8 mouse cellular contexts compared by ENCODE assay signal in the genomic region with DNA sequence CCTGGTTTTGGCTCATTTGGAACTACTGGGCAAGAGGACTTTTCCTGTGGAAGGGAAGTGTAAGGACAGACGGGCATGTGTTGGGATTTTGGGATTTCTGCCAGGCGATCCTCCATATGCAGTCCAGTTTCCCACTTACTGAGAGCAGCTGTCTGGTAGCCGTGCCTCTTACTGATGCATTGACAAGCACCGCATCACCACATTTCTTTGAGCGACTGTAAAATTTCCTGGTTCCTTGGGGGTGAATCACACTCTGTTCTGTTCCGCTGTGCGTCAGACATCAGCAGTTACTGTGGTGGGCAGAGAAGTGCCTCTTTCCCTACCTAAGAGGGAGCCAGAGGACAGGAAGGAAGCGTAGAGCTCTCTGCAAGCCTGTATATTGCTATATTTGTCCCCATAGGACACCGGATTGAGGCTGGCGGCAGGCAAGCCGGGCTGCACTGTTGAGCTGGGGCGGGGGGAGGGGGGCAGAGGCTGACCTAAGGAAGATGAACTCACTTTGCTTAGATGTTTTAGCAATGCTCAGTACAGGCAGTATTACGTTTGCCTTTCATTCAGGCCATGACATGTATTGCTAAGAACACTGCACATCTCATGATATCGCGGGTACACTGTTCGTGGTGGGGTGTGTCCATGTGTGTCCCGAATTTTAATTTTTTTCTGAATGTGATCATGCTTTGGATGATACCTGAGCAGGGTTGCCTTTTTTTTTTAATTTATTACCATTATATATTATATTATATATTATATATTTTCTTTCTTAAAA. TPM values are rescaled to one million over a fixed set of nuclear protein-coding genes. Genes with fewer than 3 reads are reported as not detected.
DNase-seq lines count a peak whose midpoint lies in the region; ATAC-seq and TF ChIP-seq lines count a peak whose summit lies in the region.

No protein-coding gene starts in this region.

- peaks cover 19% of the 10 kb centered on the region for H3K36me3 ChIP-seq in kidney, postnatal 0 days (ENCODE audit: insufficient read depth, low read length)
- peaks cover 20% of the 10 kb centered on the region; the same call in 1 of the 2 replicates for H3K36me3 ChIP-seq in kidney, embryonic 14.5 days (ENCODE audit: control insufficient read depth, insufficient read depth, low read length)
- 0 out of 2 replicates have a peak, but pooled peaks cover 6% of the 10 kb centered on the region for H3K36me3 ChIP-seq in hindbrain, postnatal 0 days (ENCODE audit: insufficient read depth, low read length)
- no peaks in the 10 kb centered on the region for H3K36me3 ChIP-seq in neural tube, embryonic 15.5 days

- no peak overlapping the region for H3K9ac ChIP-seq in kidney, postnatal 0 days (ENCODE audit: low read depth, low read length)
- H3K9ac ChIP-seq in kidney, embryonic 14.5 days (ENCODE audit: low read depth, low read length) = no peak overlapping the region
- no peak overlapping the region for H3K9ac ChIP-seq in hindbrain, postnatal 0 days (replicated peaks; ENCODE audit: low read length)
- H3K9ac ChIP-seq in neural tube, embryonic 15.5 days (replicated peaks) = no peak overlapping the region

- TF ChIP-seq CTCF in kidney, postnatal 0 days (IDR thresholded peaks at IDR 0.05; ENCODE audit: low read depth) = peak; percentile 16; the same call in 1 of the 2 replicates
- TF ChIP-seq CTCF in hindbrain, postnatal 0 days (IDR thresholded peaks at IDR 0.05; ENCODE audit: low read depth) = peak; percentile 58

- no peak overlapping the region for H3K4me3 ChIP-seq in kidney, postnatal 0 days (replicated peaks; ENCODE audit: low read depth, low read length)
- H3K4me3 ChIP-seq in kidney, embryonic 14.5 days (ENCODE audit: low read length) = no peak overlapping the region
- no peak overlapping the region for H3K4me3 ChIP-seq in hindbrain, postnatal 0 days (ENCODE audit: low read length)
- no peak overlapping the region for H3K4me3 ChIP-seq in neural tube, embryonic 15.5 days (replicated peaks)

- no peak overlapping the region for H3K4me2 ChIP-seq in kidney, postnatal 0 days (ENCODE audit: low read length)
- H3K4me2 ChIP-seq in kidney, embryonic 14.5 days (replicated peaks; ENCODE audit: low read depth, low read length) = no peak overlapping the region
- 0 out of 2 replicates have a peak overlapping the region, but pooled peaks have one; percentile 11 for H3K4me2 ChIP-seq in hindbrain, postnatal 0 days (ENCODE audit: low read depth, low read length)
- H3K4me2 ChIP-seq in neural tube, embryonic 15.5 days = peak overlapping the region; percentile 40

- H3K27ac ChIP-seq in kidney, postnatal 0 days = no peak overlapping the region
- H3K27ac ChIP-seq in kidney, embryonic 14.5 days (ENCODE audit: low read depth, low read length) = no peak overlapping the region
- peak overlapping the region; percentile 45; the same call in 1 of the 2 replicates for H3K27ac ChIP-seq in hindbrain, postnatal 0 days
- H3K27ac ChIP-seq in neural tube, embryonic 15.5 days (replicated peaks) = peak overlapping the region; percentile 66

- H3K9me3 ChIP-seq in kidney, postnatal 0 days (replicated peaks; ENCODE audit: low read length) = no peaks in the 10 kb centered on the region
- H3K9me3 ChIP-seq in kidney, embryonic 14.5 days (ENCODE audit: control insufficient read depth, low read length) = no peaks in the 10 kb centered on the region
- no peaks in the 10 kb centered on the region for H3K9me3 ChIP-seq in hindbrain, postnatal 0 days (ENCODE audit: low read length)
- no peaks in the 10 kb centered on the region for H3K9me3 ChIP-seq in neural tube, embryonic 15.5 days (replicated peaks)

- H3K27me3 ChIP-seq in kidney, postnatal 0 days (ENCODE audit: insufficient read depth, low read length) = no peaks in the 10 kb centered on the region
- H3K27me3 ChIP-seq in kidney, embryonic 14.5 days (ENCODE audit: control insufficient read depth, insufficient read depth, low read length) = no peaks in the 10 kb centered on the region
- H3K27me3 ChIP-seq in hindbrain, postnatal 0 days (ENCODE audit: insufficient read depth, low read length) = no peaks in the 10 kb centered on the region
- H3K27me3 ChIP-seq in neural tube, embryonic 15.5 days (replicated peaks) = no peaks in the 10 kb centered on the region

- ATAC-seq in kidney, postnatal 0 days (replicated peaks; ENCODE audit: low FRiP score, low read depth) = no peak
- no peak for ATAC-seq in kidney, embryonic 14.5 days (ENCODE audit: low FRiP score, low TSS enrichment)
- peak; percentile 87 for ATAC-seq in hindbrain, postnatal 0 days
- peak; percentile 73 for ATAC-seq in neural tube, embryonic 15.5 days (ENCODE audit: low FRiP score)

- no peaks in the 10 kb centered on the region for H3K4me1 ChIP-seq in kidney, postnatal 0 days (replicated peaks; ENCODE audit: insufficient read depth, low read length)
- 0 out of 2 replicates have a peak, but pooled peaks cover 6% of the 10 kb centered on the region for H3K4me1 ChIP-seq in kidney, embryonic 14.5 days (ENCODE audit: control insufficient read depth, insufficient read depth, low read length)
- peaks cover 4% of the 10 kb centered on the region for H3K4me1 ChIP-seq in hindbrain, postnatal 0 days (ENCODE audit: insufficient read depth, low read length)
- peaks cover 20% of the 10 kb centered on the region for H3K4me1 ChIP-seq in neural tube, embryonic 15.5 days

- DNase-seq in kidney, postnatal 0 days (ENCODE audit: low spot score) = peak; percentile 39
- DNase-seq in cerebellum, adult 9-10 months = peak; percentile 49
- peak; percentile 77 for DNase-seq in hindbrain, postnatal 0 days (ENCODE audit: low spot score)
- DNase-seq in kidney, postnatal 25 days = no peak
- no peak for DNase-seq in retina, embryonic 14.5 days (ENCODE audit: low spot score)
- DNase-seq in heart, postnatal 4 days = no peak

- WGBS in kidney, postnatal 0 days = 64% methylated on average over 17 of the region's 17 CpGs
- WGBS in kidney, embryonic 14.5 days = 75% methylated on average over 17 of the region's 17 CpGs
- WGBS in hindbrain, postnatal 0 days = 36% methylated on average over 17 of the region's 17 CpGs
- WGBS in neural tube, embryonic 15.5 days = 44% methylated on average over 17 of the region's 17 CpGs

RNA-seq across cellular contexts. Expression of gene Klhl8, which starts 56.8 kb away (rescaled TPM):
- polyA plus RNA-seq in kidney, postnatal 0 days (2015; fragmentation: Nextera tagmentation; extraction: Ambion mirVana) = 11.1 and 11.4 TPM in 2 replicates
- polyA plus RNA-seq in kidney, embryonic 14.5 days (2014; fragmentation: Nextera tagmentation; extraction: Ambion mirVana) = 6.8 and 13.3 TPM in 2 replicates
- total RNA-seq in hindbrain, postnatal 0 days (2014; rRNA removed) = 38.7 and 40.1 TPM in 2 replicates
- polyA plus RNA-seq in hindbrain, postnatal 0 days (2015; fragmentation: Nextera tagmentation; extraction: Ambion mirVana) = 32.0 and 33.4 TPM in 2 replicates
- polyA plus RNA-seq in neural tube, embryonic 15.5 days (2015; fragmentation: Nextera tagmentation; extraction: Ambion mirVana) = 34.9 and 38.1 TPM in 2 replicates
- total RNA-seq in heart, postnatal 4 days (2021) = 10 to 100 TPM; 12.1 to 13.1 TPM

Comparison
In these comparisons a context has a peak if more than half of its experiments do, and no peak if none do; other contexts are left out.
1. DNase-seq: peak in kidney, postnatal 0 days (single experiment), cerebellum, adult 9-10 months (single experiment) and hindbrain, postnatal 0 days (single experiment); none in kidney, postnatal 25 days (0 of 2), retina, embryonic 14.5 days (single experiment) and heart, postnatal 4 days (single experiment).
2. ATAC-seq: peak in hindbrain, postnatal 0 days (single experiment) and neural tube, embryonic 15.5 days (single experiment); none in kidney, postnatal 0 days (single experiment) and kidney, embryonic 14.5 days (single experiment).
3. H3K27ac ChIP-seq: peak in hindbrain, postnatal 0 days (single experiment) and neural tube, embryonic 15.5 days (single experiment); none in kidney, postnatal 0 days (single experiment) and kidney, embryonic 14.5 days (single experiment).
4. H3K4me2 ChIP-seq: peak in hindbrain, postnatal 0 days (single experiment) and neural tube, embryonic 15.5 days (single experiment); none in kidney, postnatal 0 days (single experiment) and kidney, embryonic 14.5 days (single experiment).